Comparison of ENCODE assay signal across 8 mouse cellular contexts in genomic region chr2:32586871-32587351, GRCm38 (mm10). TPM values are rescaled to one million over a fixed set of nuclear protein-coding genes. Genes with fewer than 3 reads are reported as not detected.
A peak's percentile ranks its signal among the peaks of the same experiment; 100 is the strongest.
DNase-seq lines count a peak whose midpoint lies in the region; ATAC-seq and TF ChIP-seq lines count a peak whose summit lies in the region.

Gene St6galnac4, plus strand, starts transcription at chr2:32587095.

- TF ChIP-seq POLR2A in bone marrow macrophage, adult 2 months (IDR thresholded peaks at IDR 0.05; ENCODE audit: borderline replicate concordance, low read depth, low read length), result no peak

- peaks cover 37% of the 10 kb centered on the region for H3K4me1 ChIP-seq in bone marrow macrophage, adult 2 months (ENCODE audit: control insufficient read depth, insufficient read depth, low read length)
- H3K4me1 ChIP-seq in embryonic facial prominence, embryonic 15.5 days, result peaks cover 40% of the 10 kb centered on the region
- H3K4me1 ChIP-seq in limb, embryonic 15.5 days, result peaks cover 42% of the 10 kb centered on the region
- peaks cover 16% of the 10 kb centered on the region for H3K4me1 ChIP-seq in midbrain, postnatal 0 days (ENCODE audit: insufficient read depth, low read length)

- H3K9me3 ChIP-seq in embryonic facial prominence, embryonic 15.5 days (replicated peaks), result no peaks in the 10 kb centered on the region
- H3K9me3 ChIP-seq in limb, embryonic 15.5 days, result no peaks in the 10 kb centered on the region
- H3K9me3 ChIP-seq in midbrain, postnatal 0 days (ENCODE audit: low read length), result no peaks in the 10 kb centered on the region

- peak; percentile 92 for ATAC-seq in embryonic facial prominence, embryonic 15.5 days (ENCODE audit: insufficient number of reproducible peaks, low FRiP score, low TSS enrichment, low read depth)
- peak; percentile 90 for ATAC-seq in limb, embryonic 15.5 days (ENCODE audit: insufficient number of reproducible peaks, low FRiP score, low TSS enrichment, low read depth)
- peak; percentile 72 for ATAC-seq in midbrain, postnatal 0 days (ENCODE audit: low FRiP score)

- DNase-seq in B cell, adult 2 months, result peak; percentile 92 to 93
- DNase-seq in heart, adult 8-10 months (ENCODE audit: low spot score), result peak; percentile 87
- peak; percentile 83 for DNase-seq in kidney, adult 9 months
- DNase-seq in midbrain, postnatal 0 days (ENCODE audit: low spot score), result peak; percentile 95
- DNase-seq in spleen, postnatal 14 days (ENCODE audit: low spot score in 2 of 2), result peak; percentile 77 to 82

- peak within 1 kb of the TSS; percentile 76 for H3K4me2 ChIP-seq in embryonic facial prominence, embryonic 15.5 days (replicated peaks)
- H3K4me2 ChIP-seq in limb, embryonic 15.5 days, result peak within 1 kb of the TSS; percentile 66
- peak within 1 kb of the TSS; percentile 54 for H3K4me2 ChIP-seq in midbrain, postnatal 0 days (ENCODE audit: low read depth, low read length, poor library complexity, severe bottlenecking)

- WGBS in embryonic facial prominence, embryonic 15.5 days, result under 1% methylated on average over 38 of the region's 38 CpGs
- WGBS in limb, embryonic 15.5 days, result under 1% methylated on average over 38 of the region's 38 CpGs
- WGBS in midbrain, postnatal 0 days, result under 1% methylated on average over 36 of the region's 38 CpGs

- 0 out of 2 replicates have a peak, but pooled peaks cover 7% of the 10 kb centered on the region for H3K36me3 ChIP-seq in embryonic facial prominence, embryonic 15.5 days
- peaks cover 3% of the 10 kb centered on the region; the same call in 1 of the 2 replicates for H3K36me3 ChIP-seq in limb, embryonic 15.5 days
- H3K36me3 ChIP-seq in midbrain, postnatal 0 days (ENCODE audit: insufficient read depth, low read length), result 0 out of 2 replicates have a peak, but pooled peaks cover 6% of the 10 kb centered on the region

- H3K4me3 ChIP-seq in bone marrow macrophage, adult 2 months (ENCODE audit: insufficient read depth, low read length), result peak within 1 kb of the TSS; percentile 83
- H3K4me3 ChIP-seq in embryonic facial prominence, embryonic 15.5 days (replicated peaks), result peak within 1 kb of the TSS; percentile 64
- H3K4me3 ChIP-seq in limb, embryonic 15.5 days, result peak within 1 kb of the TSS; percentile 56
- peak within 1 kb of the TSS; percentile 61 for H3K4me3 ChIP-seq in midbrain, postnatal 0 days (ENCODE audit: low read depth, low read length)

- peak within 1 kb of the TSS; percentile 68 for H3K9ac ChIP-seq in embryonic facial prominence, embryonic 15.5 days
- H3K9ac ChIP-seq in limb, embryonic 15.5 days, result peak within 1 kb of the TSS; percentile 52
- peak within 1 kb of the TSS; percentile 64 for H3K9ac ChIP-seq in midbrain, postnatal 0 days (replicated peaks; ENCODE audit: low read length, poor library complexity, severe bottlenecking)

- peaks cover 9% of the 10 kb centered on the region; the same call in 1 of the 2 replicates for H3K27me3 ChIP-seq in embryonic facial prominence, embryonic 15.5 days
- H3K27me3 ChIP-seq in limb, embryonic 15.5 days, result no peaks in the 10 kb centered on the region
- no peaks in the 10 kb centered on the region for H3K27me3 ChIP-seq in midbrain, postnatal 0 days (ENCODE audit: insufficient read depth, low read length)

- TF ChIP-seq CTCF in bone marrow macrophage, adult 2 months (IDR thresholded peaks at IDR 0.05; ENCODE audit: low read depth, low read length), result no peak
- peak; percentile 69 for TF ChIP-seq CTCF in midbrain, postnatal 0 days (IDR thresholded peaks at IDR 0.05)

- peak within 1 kb of the TSS; percentile 64 for H3K27ac ChIP-seq in bone marrow macrophage, adult 2 months (ENCODE audit: insufficient read depth, low read depth, low read length)
- peak within 1 kb of the TSS; percentile 65 for H3K27ac ChIP-seq in embryonic facial prominence, embryonic 15.5 days (replicated peaks)
- H3K27ac ChIP-seq in limb, embryonic 15.5 days, result peak within 1 kb of the TSS; percentile 68; the same call in 1 of the 2 replicates
- peak within 1 kb of the TSS; percentile 32; the same call in 1 of the 2 replicates for H3K27ac ChIP-seq in midbrain, postnatal 0 days (ENCODE audit: low read depth, low read length)

RNA-seq across cellular contexts. Expression of gene St6galnac4, which starts in this region (rescaled TPM):
- 22.0 and 26.9 TPM in 2 replicates for polyA plus RNA-seq in bone marrow macrophage, adult 2 months (2012; ENCODE audit: insufficient read depth, insufficient read length, missing spikeins)
- 34.8 and 36.5 TPM in 2 replicates for polyA plus RNA-seq in embryonic facial prominence, embryonic 15.5 days (2015; fragmentation: Nextera tagmentation; extraction: Ambion mirVana)
- 10 to 100 TPM; 15.6 to 23.2 (median 20.7) TPM for total RNA-seq in heart, adult 8-10 months (2022)
- 33.8 and 44.2 TPM in 2 replicates for polyA plus RNA-seq in limb, embryonic 15.5 days (2015; fragmentation: Nextera tagmentation; extraction: Ambion mirVana)
- total RNA-seq in midbrain, postnatal 0 days (2014; rRNA removed), result 50.9 and 51.1 TPM in 2 replicates
- polyA plus RNA-seq in midbrain, postnatal 0 days (2015; fragmentation: Nextera tagmentation; extraction: Ambion mirVana), result 38.0 and 38.6 TPM in 2 replicates

Comparison
In these comparisons a context has a peak if more than half of its experiments do, and no peak if none do; other contexts are left out.
1. Peak in every context shown above with its lines: DNase-seq, ATAC-seq, H3K4me3 ChIP-seq and H3K27ac ChIP-seq.